Mouse (Mus musculus) E14TG2a.4 (cell line): Measurements from ENCODE around the gene Plxna2.

Experiments
- H3K27me3 ChIP-seq: 2 replicates; pipeline ENCODE4 v1.6.1; 2014; ENCODE audit warnings: low read length, control low read depth; ENCODE audit not compliant: insufficient read depth
- H3K36me3 ChIP-seq: 2 replicates; pipeline ENCODE4 v1.6.1; 2014; ENCODE audit warnings: low read length, control low read depth; ENCODE audit not compliant: insufficient read depth
- H3K4me1 ChIP-seq: replicated peaks from 2 replicates; pipeline ENCODE4 v1.6.1; 2014; ENCODE audit warnings: low read depth, low read length, control low read depth
- H3K4me3 ChIP-seq: replicated peaks from 2 replicates; pipeline ENCODE4 v1.5.1; 2014; ENCODE audit warnings: mild to moderate bottlenecking, low read length
- H3K9me3 ChIP-seq: 2 replicates; pipeline ENCODE4 v1.6.1; 2014; ENCODE audit warnings: low read length, control low read depth
- CTCF ChIP-seq: conservative IDR thresholded peaks from 2 replicates; pipeline ENCODE4 v1.5.1; 2014; ENCODE audit warnings: low read length
- NANOG ChIP-seq: IDR thresholded peaks from 2 replicates; pipeline ENCODE4 v1.6.1; 2014; ENCODE audit warnings: borderline replicate concordance, low read length, mixed read lengths
- POU5F1 ChIP-seq: IDR thresholded peaks from 2 replicates; pipeline ENCODE4 v1.6.1; 2014; ENCODE audit warnings: low read length, borderline replicate concordance

Plxna2 gene

GRCm38 (mm10) chr1:194627286-194627685 lies 9.3 kb downstream of the Plxna2 start:
- TF ChIP-seq POU5F1 = no peak
- no peak for TF ChIP-seq CTCF
- no peak for TF ChIP-seq NANOG
- Histone ChIP-seq H3K36me3 (no peaks in the 10 kb centered on the region), H3K9me3 (no peaks in the 10 kb centered on the region), H3K4me3 (no peak overlapping the region), H3K4me1 (peaks cover 10% of the 10 kb centered on the region), H3K27me3 (0 out of 2 replicates have a peak, but pooled peaks cover 8% of the 10 kb centered on the region)

GRCm38 (mm10) chr1:194629135-194629689 lies 11.2 kb downstream of the Plxna2 start:
- no peaks in the 10 kb centered on the region for H3K27me3 ChIP-seq
- no peak for TF ChIP-seq NANOG
- no peak for TF ChIP-seq POU5F1
- TF ChIP-seq CTCF = no peak
- H3K4me1 ChIP-seq = peaks cover 10% of the 10 kb centered on the region
- H3K36me3 ChIP-seq = no peaks in the 10 kb centered on the region
- no peak overlapping the region for H3K4me3 ChIP-seq
- H3K9me3 ChIP-seq = no peaks in the 10 kb centered on the region

- peaks cover 10% of the 10 kb centered on the region for H3K4me1 ChIP-seq
- no peak for TF ChIP-seq CTCF
- TF ChIP-seq NANOG = no peak
- no peak for TF ChIP-seq POU5F1
- no peaks in the 10 kb centered on the region for H3K36me3 ChIP-seq
- H3K4me3 ChIP-seq = no peak overlapping the region
- no peaks in the 10 kb centered on the region for H3K27me3 ChIP-seq
- H3K9me3 ChIP-seq = peaks cover 1% of the 10 kb centered on the region; the same call in 1 of the 2 replicates
Observed at GRCm38 (mm10) chr1:194630498-194631056, 12.6 kb downstream of the Plxna2 start.

GRCm38 (mm10) chr1:194631574-194631973 lies 13.6 kb downstream of the Plxna2 start:
- H3K27me3 ChIP-seq = no peaks in the 10 kb centered on the region
- no peaks in the 10 kb centered on the region for H3K36me3 ChIP-seq
- H3K4me3 ChIP-seq = no peak overlapping the region
- peaks cover under 1% of the 10 kb centered on the region for H3K4me1 ChIP-seq
- peaks cover 7% of the 10 kb centered on the region; the same call in 1 of the 2 replicates for H3K9me3 ChIP-seq
- TF ChIP-seq CTCF (no peak), NANOG (no peak), POU5F1 (no peak)

- no peaks in the 10 kb centered on the region for H3K36me3 ChIP-seq
- H3K4me3 ChIP-seq = no peak overlapping the region
- peaks cover 1% of the 10 kb centered on the region for H3K4me1 ChIP-seq
- H3K9me3 ChIP-seq = peaks cover 7% of the 10 kb centered on the region; the same call in 1 of the 2 replicates
- TF ChIP-seq CTCF = no peak
- no peak for TF ChIP-seq NANOG
- no peak for TF ChIP-seq POU5F1
- H3K27me3 ChIP-seq = no peaks in the 10 kb centered on the region
Observed at GRCm38 (mm10) chr1:194632029-194632428, 14.0 kb downstream of the Plxna2 start.

GRCm38 (mm10) chr1:194635411-194635810 lies 17.4 kb downstream of the Plxna2 start:
- Histone ChIP-seq H3K27me3 (no peaks in the 10 kb centered on the region), H3K36me3 (no peaks in the 10 kb centered on the region), H3K9me3 (peaks cover 7% of the 10 kb centered on the region; the same call in 1 of the 2 replicates), H3K4me3 (no peak overlapping the region), H3K4me1 (peaks cover 8% of the 10 kb centered on the region)
- no peak for TF ChIP-seq NANOG
- TF ChIP-seq POU5F1 = no peak
- TF ChIP-seq CTCF = no peak

- TF ChIP-seq POU5F1 (no peak), NANOG (no peak), CTCF (no peak)
Observed at GRCm38 (mm10) chr1:194635942-194636341, 17.9 kb downstream of the Plxna2 start.

GRCm38 (mm10) chr1:194637391-194638304 lies 19.6 kb downstream of the Plxna2 start:
- Histone ChIP-seq H3K4me1 (peaks cover 8% of the 10 kb centered on the region), H3K9me3 (peaks cover 7% of the 10 kb centered on the region; the same call in 1 of the 2 replicates), H3K4me3 (no peak overlapping the region), H3K27me3 (no peaks in the 10 kb centered on the region), H3K36me3 (no peaks in the 10 kb centered on the region)
- no peak for TF ChIP-seq CTCF
- TF ChIP-seq NANOG = no peak
- no peak for TF ChIP-seq POU5F1

More at GRCm38 (mm10) chr1:194635942-194636341, 17.9 kb downstream of the Plxna2 start:
- H3K27me3 ChIP-seq = no peaks in the 10 kb centered on the region
- no peak overlapping the region for H3K4me3 ChIP-seq
- no peaks in the 10 kb centered on the region for H3K36me3 ChIP-seq
- peaks cover 8% of the 10 kb centered on the region for H3K4me1 ChIP-seq
- H3K9me3 ChIP-seq = peaks cover 7% of the 10 kb centered on the region; the same call in 1 of the 2 replicates
